Mouse (Mus musculus) stomach, postnatal 0 days (tissue): ENCODE measurements around the gene Midn. TPM values are rescaled to one million over a fixed set of nuclear protein-coding genes. Genes with fewer than 3 reads are reported as not detected.

Experiments used
- ATAC-seq: fragments of 200-750 bp; cut with Nextera tagmentation; 2 replicates; pipeline ENCODE4 v1.8.0; 2017; ENCODE audit not compliant: low FRiP score, low TSS enrichment
- DNase-seq: peaks from one replicate; pipeline ENCODE4 v3.0.0-alpha.2; 2016; ENCODE audit warnings: low spot score
- H3K27ac ChIP-seq: fragments of 300-500 bp; sonication (generic); replicated peaks from 2 replicates; pipeline ENCODE4 v1.5.1; 2014; ENCODE audit warnings: mild to moderate bottlenecking, control low read depth
- H3K27me3 ChIP-seq: fragments of 300-500 bp; sonication (generic); 2 replicates; pipeline ENCODE4 v1.6.1; 2014; ENCODE audit warnings: low read length; ENCODE audit not compliant: control insufficient read depth, insufficient read depth
- H3K36me3 ChIP-seq: fragments of 300-500 bp; sonication (generic); 2 replicates; pipeline ENCODE4 v1.6.1; 2014; ENCODE audit warnings: low read length, mixed read lengths; ENCODE audit not compliant: control insufficient read depth, insufficient read depth
- H3K4me1 ChIP-seq: fragments of 300-500 bp; sonication (generic); replicated peaks from 2 replicates; pipeline ENCODE4 v1.6.1; 2014; ENCODE audit warnings: antibody characterized with exemption; ENCODE audit not compliant: control insufficient read depth, insufficient read depth
- H3K4me2 ChIP-seq: fragments of 300-500 bp; sonication (generic); replicated peaks from 2 replicates; pipeline ENCODE4 v1.6.1; 2014; ENCODE audit warnings: low read depth, mild to moderate bottlenecking, control low read depth, moderate library complexity
- H3K4me3 ChIP-seq: fragments of 300-500 bp; sonication (generic); 2 replicates; pipeline ENCODE4 v1.5.1; 2014; ENCODE audit warnings: low read depth, low read length, control low read depth
- H3K9ac ChIP-seq: fragments of 300-500 bp; sonication (generic); 2 replicates; pipeline ENCODE4 v1.6.1; 2014; ENCODE audit warnings: mild to moderate bottlenecking, low read length, control low read depth, mixed read lengths
- H3K9me3 ChIP-seq: fragments of 300-500 bp; sonication (generic); 2 replicates; pipeline ENCODE4 v1.6.1; 2016; ENCODE audit warnings: low read length; ENCODE audit not compliant: control insufficient read depth
- CTCF ChIP-seq: IDR thresholded peaks from 2 replicates; pipeline ENCODE4 v1.5.1; 2016; ENCODE audit warnings: antibody characterized with exemption, low read depth, mild to moderate bottlenecking, moderate library complexity
- EP300 ChIP-seq: optimal IDR thresholded peaks from 2 replicates; pipeline ENCODE3; 2016; ENCODE audit warnings: antibody characterized with exemption
- WGBS: fragments of 180-500 bp; shearing (Covaris S2); extraction: QIAGEN DNeasy Blood & Tissue Kit; methylation state at CpG from one replicate; pipeline ENCODE4 v1.1.7; 2014; 5-methylcytosine and 5-hydroxymethylcytosine counted together
- polyA plus RNA-seq: library from polyadenylated mRNA; unstranded; fragments of >200 nt; fragmentation: Nextera tagmentation; extraction: Ambion mirVana; gene quantifications from 2 replicates; pipeline ENCODE4 v1.2.1, GENCODE M21; 2015

Gene Midn
- polyA plus RNA-seq, 1 experiment from 2014 or later = 9.6 TPM

DNA sequence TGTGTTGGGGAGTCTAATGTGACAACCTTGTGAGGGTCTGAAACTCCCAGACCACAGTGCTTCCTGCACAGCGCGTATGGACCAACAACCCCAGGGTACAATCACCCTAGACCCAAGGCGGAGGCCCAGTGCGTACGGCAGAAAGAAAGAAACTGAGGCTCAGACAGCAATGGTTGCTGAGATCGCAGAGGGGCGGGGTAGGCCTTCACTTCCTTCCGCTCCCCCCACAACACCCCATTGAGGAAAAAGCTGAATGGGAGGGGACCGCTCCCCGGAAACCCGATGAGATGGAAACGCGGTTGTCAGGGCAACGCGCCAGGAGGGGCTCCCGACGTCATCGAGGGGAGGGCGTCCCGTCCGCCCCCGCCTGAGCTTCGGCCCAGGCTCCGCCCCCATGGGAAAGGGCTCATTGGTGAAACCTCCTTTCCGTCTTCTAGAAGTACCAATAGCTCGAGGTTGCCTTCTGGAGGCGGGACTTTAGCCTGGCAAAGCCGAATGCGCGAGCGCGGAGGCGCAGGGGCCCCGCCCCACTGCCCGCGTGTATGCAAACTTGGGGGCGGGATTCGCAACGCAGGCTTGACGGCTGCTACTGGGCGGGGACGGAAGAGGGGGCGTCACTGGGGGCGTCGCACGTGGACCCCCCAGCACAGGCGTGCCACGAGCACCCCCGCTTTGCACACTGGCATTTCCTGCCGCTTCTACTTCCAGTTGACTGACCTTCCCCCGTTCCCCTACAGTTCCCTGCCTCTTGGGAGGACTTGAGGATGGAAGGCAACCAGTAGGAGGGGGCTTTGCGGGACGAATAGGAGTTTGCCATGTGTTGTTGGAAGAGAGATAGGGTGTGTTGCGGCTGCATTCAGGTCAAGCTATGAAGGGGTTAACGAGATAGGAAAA is 11.7 kb downstream of the Midn start:
- peak; percentile 74 for ATAC-seq
- Histone ChIP-seq H3K27ac (peak overlapping the region; percentile 97), H3K4me2 (peak overlapping the region; percentile 68), H3K4me3 (peak overlapping the region; percentile 34), H3K27me3 (no peaks in the 10 kb centered on the region), H3K9ac (peak overlapping the region; percentile 38), H3K9me3 (no peaks in the 10 kb centered on the region), H3K4me1 (peaks cover 21% of the 10 kb centered on the region), H3K36me3 (peaks cover 22% of the 10 kb centered on the region)
- TF ChIP-seq EP300 (no peak), CTCF (peak; percentile 19)
- peak; percentile 98 for DNase-seq
- under 1% methylated on average over 54 of the region's 55 CpGs for WGBS

GRCm38 (mm10) chr10:80160455-80161371 is 12.6 kb downstream of the Midn start:
- Histone ChIP-seq H3K36me3 (peaks cover 14% of the 10 kb centered on the region), H3K4me1 (peaks cover 21% of the 10 kb centered on the region), H3K9ac (peak overlapping the region; percentile 63), H3K9me3 (no peaks in the 10 kb centered on the region), H3K4me2 (peak overlapping the region; percentile 68), H3K4me3 (peak overlapping the region; percentile 34), H3K27ac (peak overlapping the region; percentile 97), H3K27me3 (no peaks in the 10 kb centered on the region)
- 2% methylated on average over 32 of the region's 33 CpGs for WGBS
- no peak for TF ChIP-seq CTCF
- TF ChIP-seq EP300 = peak; percentile 63
- peak; percentile 93 for DNase-seq
- peak; percentile 35 for ATAC-seq

DNA sequence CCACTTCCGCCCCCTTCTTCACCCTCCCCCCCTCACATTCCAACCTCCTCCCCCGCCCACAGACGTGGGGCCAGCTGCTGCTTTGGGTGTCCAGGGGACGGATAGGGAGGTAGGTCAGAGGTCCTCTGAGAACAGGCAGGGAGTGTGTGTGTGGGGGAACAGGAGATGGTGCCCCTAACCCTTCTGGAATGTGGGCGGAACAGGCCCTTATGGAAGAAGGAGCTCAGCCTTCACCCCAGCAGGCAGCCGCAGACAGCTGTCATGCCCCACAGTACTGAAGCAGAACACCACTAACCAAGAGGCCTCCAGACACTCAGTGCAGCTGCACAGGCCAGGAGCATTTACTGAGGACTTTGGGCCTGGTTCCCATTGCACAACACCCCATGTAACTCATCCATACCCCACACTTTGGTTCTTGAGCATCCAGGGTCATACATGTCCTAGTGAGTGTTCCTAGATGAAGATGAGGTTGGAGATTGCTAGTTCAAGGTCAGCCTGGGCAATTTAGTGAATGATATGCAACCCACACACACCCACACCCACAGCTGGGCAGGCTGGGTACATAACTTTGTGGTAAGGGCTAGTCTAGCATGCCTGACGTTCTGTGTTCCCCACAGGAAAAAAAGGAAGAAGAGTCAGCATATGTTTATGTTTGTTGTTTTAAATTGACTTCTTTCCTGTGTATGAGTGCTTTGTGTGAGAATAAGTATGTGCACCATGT is 13.6 kb downstream of the Midn start:
- peak overlapping the region; percentile 97 for H3K27ac ChIP-seq

GRCm38 (mm10) chr10:80162243-80162608 is 14.2 kb downstream of the Midn start:
- Histone ChIP-seq H3K9ac (peak overlapping the region; percentile 35; the same call in 1 of the 2 replicates), H3K4me3 (no peak overlapping the region), H3K27me3 (no peaks in the 10 kb centered on the region), H3K9me3 (no peaks in the 10 kb centered on the region), H3K4me1 (peaks cover 22% of the 10 kb centered on the region), H3K36me3 (0 out of 2 replicates have a peak, but pooled peaks cover under 1% of the 10 kb centered on the region), H3K4me2 (no peak overlapping the region), H3K27ac (peak overlapping the region; percentile 97)
- no peak for DNase-seq
- ATAC-seq = no peak
- WGBS = 71% methylated on average over 3 of the region's 3 CpGs
- TF ChIP-seq CTCF (no peak), EP300 (no peak)

More for the DNA sequence above, 13.6 kb downstream of the Midn start:
- TF ChIP-seq CTCF = no peak
- no peak for TF ChIP-seq EP300
- Histone ChIP-seq H3K4me2 (peak overlapping the region; percentile 68), H3K4me1 (peaks cover 22% of the 10 kb centered on the region), H3K36me3 (peaks cover 4% of the 10 kb centered on the region), H3K4me3 (peak overlapping the region; percentile 34), H3K27me3 (no peaks in the 10 kb centered on the region), H3K9me3 (no peaks in the 10 kb centered on the region), H3K9ac (peak overlapping the region; percentile 63)
- 12% methylated on average over 7 of the region's 7 CpGs for WGBS
- no peak for DNase-seq
- ATAC-seq = no peak; the same call in 1 of the 2 replicates

GRCm38 (mm10) chr10:80162716-80163299 is 14.7 kb downstream of the Midn start:
- peaks cover 22% of the 10 kb centered on the region for H3K4me1 ChIP-seq
- H3K4me2 ChIP-seq = no peak overlapping the region
- H3K27ac ChIP-seq = peak overlapping the region; percentile 97
- TF ChIP-seq EP300 (no peak), CTCF (no peak)
- no peak for DNase-seq
- H3K9me3 ChIP-seq = no peaks in the 10 kb centered on the region
- WGBS = 77% methylated on average over 6 of the region's 6 CpGs
- H3K9ac ChIP-seq = no peak overlapping the region
- no peaks in the 10 kb centered on the region for H3K36me3 ChIP-seq
- no peaks in the 10 kb centered on the region for H3K27me3 ChIP-seq
- H3K4me3 ChIP-seq = no peak overlapping the region
- no peak for ATAC-seq
